Mouse (Mus musculus) olfactory bulb, adult 2 months (tissue): ENCODE measurements at regions not wholly inside any gene's neighbourhood (a gene's known extent, or its start where the extent isn't known, plus 50 kb on each side); places are given as distances from the start of the nearest gene placed in this dataset.

Experiments
- CTCF ChIP-seq: fragments of 200-500 bp; IDR thresholded peaks from 2 replicates; pipeline ENCODE4 v1.5.1; 2012; ENCODE audit warnings: low read depth, mild to moderate bottlenecking, low read length, moderate library complexity; ENCODE audit not compliant: insufficient read depth
- POLR2A ChIP-seq: fragments of 200-500 bp; IDR thresholded peaks from 2 replicates; pipeline ENCODE4 v1.6.1; 2012; ENCODE audit warnings: mild to moderate bottlenecking, low read depth, low read length, moderate library complexity; ENCODE audit not compliant: insufficient read depth

- no peak for TF ChIP-seq CTCF
- TF ChIP-seq POLR2A = no peak
Observed at GRCm38 (mm10) chr9:23570150-23570549, 347.3 kb downstream of the Bmper start.
